Mouse (Mus musculus) myocyte (in vitro differentiated cells): ENCODE data around the gene Icos. TPM values are rescaled to one million over a fixed set of nuclear protein-coding genes. Genes with fewer than 3 reads are reported as not detected.

ENCODE experiments used
- H3K27me3 ChIP-seq: one replicate; pipeline ENCODE4 v1.6.1; 2011; ENCODE audit not compliant: control insufficient read depth, insufficient read depth, insufficient read length
- H3K36me3 ChIP-seq: one replicate; pipeline ENCODE4 v1.6.1; 2011; ENCODE audit not compliant: control insufficient read depth, insufficient read depth
- H3K4me2 ChIP-seq: one replicate; pipeline ENCODE4 v1.6.1; 2011; ENCODE audit warnings: low read depth, control low read depth
- H3K4me3 ChIP-seq: one replicate; pipeline ENCODE4 v1.5.1; 2011; ENCODE audit warnings: mild to moderate bottlenecking, control low read depth, moderate library complexity
- H3K79me2 ChIP-seq: one replicate; pipeline ENCODE4 v1.6.1; 2011; ENCODE audit not compliant: control insufficient read depth, insufficient read depth
- H3ac ChIP-seq: one replicate; pipeline ENCODE4 v1.6.1; 2011; ENCODE audit not compliant: control insufficient read depth, insufficient read length
- CEBPB ChIP-seq: IDR thresholded peaks from 2 replicates; pipeline ENCODE4 v1.6.1; 2011; ENCODE audit warnings: mild to moderate bottlenecking, moderate library complexity; ENCODE audit not compliant: poor library complexity, insufficient read depth, severe bottlenecking
- E2F4 ChIP-seq: IDR thresholded peaks from one replicate; pipeline ENCODE4 v1.6.1; 2011; ENCODE audit warnings: mild to moderate bottlenecking, control low read depth, moderate library complexity; ENCODE audit not compliant: insufficient read depth
- MAX ChIP-seq: IDR thresholded peaks from one replicate; pipeline ENCODE4 v1.6.1; 2011; ENCODE audit warnings: low read depth, mild to moderate bottlenecking, control low read depth
- MYOD1 ChIP-seq, 3 experiments: IDR thresholded peaks; one replicate each; pipeline ENCODE4 v1.6.1; 2011; ENCODE audit warnings: control low read depth in 2 of 3, low read depth in 2 of 3, mild to moderate bottlenecking in 2 of 3, moderate library complexity in 1 of 3; ENCODE audit not compliant: insufficient read length in 2 of 3, control insufficient read depth in 1 of 3
- MYOG ChIP-seq, 3 experiments: IDR thresholded peaks; one replicate each; pipeline ENCODE4 v1.6.1; 2011; ENCODE audit warnings: control low read depth in 2 of 3, low read depth in 2 of 3, mild to moderate bottlenecking in 2 of 3; ENCODE audit not compliant: insufficient read length in 2 of 3, control insufficient read depth in 1 of 3, insufficient read depth in 1 of 3
- POLR2A ChIP-seq: IDR thresholded peaks from one replicate; pipeline ENCODE4 v1.6.1; 2011; ENCODE audit warnings: low read depth, mild to moderate bottlenecking, control low read depth, moderate library complexity; ENCODE audit not compliant: insufficient read length
- POLR2AphosphoS2 ChIP-seq: IDR thresholded peaks from one replicate; pipeline ENCODE4 v1.6.1; 2011; ENCODE audit warnings: low read depth, control low read depth; ENCODE audit not compliant: insufficient read length
- REST ChIP-seq: IDR thresholded peaks from one replicate; pipeline ENCODE4 v1.6.1; 2011; ENCODE audit warnings: mild to moderate bottlenecking, control low read depth, moderate library complexity; ENCODE audit not compliant: insufficient read depth, insufficient read length
- SRF ChIP-seq: IDR thresholded peaks from one replicate; pipeline ENCODE4 v1.6.1; 2011; ENCODE audit warnings: low read depth; ENCODE audit not compliant: control insufficient read depth, insufficient read length
- TCF12 ChIP-seq: IDR thresholded peaks from one replicate; pipeline ENCODE4 v1.6.1; 2011; ENCODE audit warnings: mild to moderate bottlenecking, control low read depth; ENCODE audit not compliant: poor library complexity, insufficient read depth, severe bottlenecking
- TCF3 ChIP-seq: IDR thresholded peaks from one replicate; pipeline ENCODE4 v1.6.1; 2011; ENCODE audit warnings: low read depth, control low read depth; ENCODE audit not compliant: insufficient read length
- USF1 ChIP-seq: IDR thresholded peaks from one replicate; pipeline ENCODE4 v1.6.1; 2011; ENCODE audit warnings: low read depth, mild to moderate bottlenecking, control low read depth, moderate library complexity
- polyA plus RNA-seq: library from polyadenylated mRNA; unstranded; fragments of >200 nt; fragmentation: generic; extraction: Trizol; gene quantifications from one replicate; pipeline ENCODE4 v1.2.1, GENCODE M21; 2012; ENCODE audit warnings: missing spikeins

Gene Icos
- polyA plus RNA-seq, 1 experiment, result not detected

- TF ChIP-seq E2F4, result no peak
- TF ChIP-seq MYOG (IDR thresholded peaks at IDR 0.05; ENCODE audit: control insufficient read depth in 1 of 3, insufficient read depth in 1 of 3, insufficient read length in 2 of 3, low read depth in 2 of 3), result no peak
- no peak for TF ChIP-seq TCF12
- TF ChIP-seq TCF3, result no peak
- Histone ChIP-seq H3K27me3 (no peaks in the 10 kb centered on the region), H3K36me3 (no peaks in the 10 kb centered on the region), H3K79me2 (no peaks in the 10 kb centered on the region), H3K4me3 (no peak overlapping the region), H3ac (no peak overlapping the region), H3K4me2 (no peak overlapping the region)
Observed at GRCm38 (mm10) chr1:61035270-61035669, 57.5 kb downstream of the Icos start.

- TF ChIP-seq POLR2A, result no peak
- TF ChIP-seq TCF3, result no peak
- no peak for TF ChIP-seq CEBPB
- TF ChIP-seq MYOG (IDR thresholded peaks at IDR 0.05; ENCODE audit: control insufficient read depth in 1 of 3, insufficient read depth in 1 of 3, insufficient read length in 2 of 3, low read depth in 2 of 3), result no peak
- no peak for TF ChIP-seq TCF12
- no peak for TF ChIP-seq USF1
- TF ChIP-seq MAX, result no peak
- no peak for TF ChIP-seq SRF
- TF ChIP-seq REST, result no peak
- no peak for TF ChIP-seq E2F4
- TF ChIP-seq POLR2AphosphoS2, result no peak
- no peak for TF ChIP-seq MYOD1 (IDR thresholded peaks at IDR 0.05; ENCODE audit: control insufficient read depth in 1 of 3, insufficient read length in 2 of 3, low read depth in 2 of 3)
- no peak overlapping the region for H3K4me2 ChIP-seq
- H3K79me2 ChIP-seq, result no peaks in the 10 kb centered on the region
- H3K36me3 ChIP-seq, result no peaks in the 10 kb centered on the region
- H3K4me3 ChIP-seq, result no peak overlapping the region
- no peak overlapping the region for H3ac ChIP-seq
- no peaks in the 10 kb centered on the region for H3K27me3 ChIP-seq
Observed at GRCm38 (mm10) chr1:61038223-61038622, 60.5 kb downstream of the Icos start.

- no peak overlapping the region for H3K4me3 ChIP-seq
- no peaks in the 10 kb centered on the region for H3K27me3 ChIP-seq
- H3K36me3 ChIP-seq, result no peaks in the 10 kb centered on the region
- H3K4me2 ChIP-seq, result no peak overlapping the region
- no peak for TF ChIP-seq CEBPB
- TF ChIP-seq SRF, result no peak
- no peak for TF ChIP-seq POLR2A
- TF ChIP-seq E2F4, result no peak
- no peak for TF ChIP-seq USF1
- TF ChIP-seq POLR2AphosphoS2, result no peak
- no peak for TF ChIP-seq MYOG (IDR thresholded peaks at IDR 0.05; ENCODE audit: control insufficient read depth in 1 of 3, insufficient read depth in 1 of 3, insufficient read length in 2 of 3, low read depth in 2 of 3)
- TF ChIP-seq REST, result no peak
- TF ChIP-seq TCF3, result no peak
- no peak for TF ChIP-seq MYOD1 (IDR thresholded peaks at IDR 0.05; ENCODE audit: control insufficient read depth in 1 of 3, insufficient read length in 2 of 3, low read depth in 2 of 3)
- no peak for TF ChIP-seq TCF12
- no peak for TF ChIP-seq MAX
- H3ac ChIP-seq, result no peak overlapping the region
- no peaks in the 10 kb centered on the region for H3K79me2 ChIP-seq
Observed at GRCm38 (mm10) chr1:61039310-61039709, 61.6 kb downstream of the Icos start.

GRCm38 (mm10) chr1:61040401-61040800, 62.7 kb downstream of the Icos start:
- H3K79me2 ChIP-seq, result no peaks in the 10 kb centered on the region
- no peak overlapping the region for H3K4me2 ChIP-seq
- no peaks in the 10 kb centered on the region for H3K27me3 ChIP-seq
- no peak overlapping the region for H3ac ChIP-seq
- TF ChIP-seq E2F4 (no peak), TCF12 (no peak), POLR2AphosphoS2 (no peak), MYOD1 (IDR thresholded peaks at IDR 0.05; ENCODE audit: control insufficient read depth in 1 of 3, insufficient read length in 2 of 3, low read depth in 2 of 3) (no peak), TCF3 (no peak), CEBPB (no peak), SRF (no peak), POLR2A (no peak), REST (no peak), MAX (no peak), MYOG (IDR thresholded peaks at IDR 0.05; ENCODE audit: control insufficient read depth in 1 of 3, insufficient read depth in 1 of 3, insufficient read length in 2 of 3, low read depth in 2 of 3) (no peak), USF1 (no peak)
- H3K36me3 ChIP-seq, result no peaks in the 10 kb centered on the region
- no peak overlapping the region for H3K4me3 ChIP-seq

GRCm38 (mm10) chr1:61042842-61043241, 65.1 kb downstream of the Icos start:
- Histone ChIP-seq H3K27me3 (no peaks in the 10 kb centered on the region), H3K79me2 (no peaks in the 10 kb centered on the region), H3K36me3 (no peaks in the 10 kb centered on the region), H3K4me2 (no peak overlapping the region), H3K4me3 (no peak overlapping the region), H3ac (no peak overlapping the region)
- TF ChIP-seq TCF3 (no peak), POLR2AphosphoS2 (no peak), USF1 (no peak), CEBPB (no peak), REST (no peak), POLR2A (no peak), E2F4 (no peak), SRF (no peak), TCF12 (no peak), MAX (no peak), MYOG (IDR thresholded peaks at IDR 0.05; ENCODE audit: control insufficient read depth in 1 of 3, insufficient read depth in 1 of 3, insufficient read length in 2 of 3, low read depth in 2 of 3) (no peak), MYOD1 (IDR thresholded peaks at IDR 0.05; ENCODE audit: control insufficient read depth in 1 of 3, insufficient read length in 2 of 3, low read depth in 2 of 3) (no peak)
